Mouse (Mus musculus): ENCODE measurements at regions not wholly inside any gene's neighbourhood (a gene's known extent, or its start where the extent isn't known, plus 50 kb on each side); places are given as distances from the start of the nearest gene placed in this dataset.

DNA sequence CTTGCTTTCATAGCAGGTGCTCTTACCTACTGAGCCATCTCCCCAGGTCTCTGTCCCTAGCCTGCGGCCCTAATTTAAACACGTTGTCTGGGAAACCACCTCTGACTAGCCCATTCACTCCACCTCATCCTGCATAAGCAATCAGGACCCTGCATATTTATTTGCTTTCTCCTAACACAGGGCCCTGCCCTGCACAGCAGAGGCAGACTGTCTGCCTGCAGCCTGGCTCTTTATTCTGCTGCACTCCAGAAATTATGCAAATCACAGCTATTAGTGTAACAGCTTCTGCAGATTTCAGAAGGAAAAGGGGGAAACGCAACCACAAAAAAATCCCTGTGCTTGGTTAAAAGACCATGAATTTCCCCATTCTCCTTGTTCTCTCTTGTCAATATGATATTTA lies 505.9 kb upstream of the Vstm2b start:
- TF ChIP-seq POLR2A (IDR thresholded peaks at IDR 0.05; ENCODE audit: low read depth, low read length), result no peak
- no peak for TF ChIP-seq CTCF (IDR thresholded peaks at IDR 0.05; ENCODE audit: extremely low read depth, insufficient read length, insufficient replicate concordance, low read depth, low read length)

Data from small intestine, adult 2 months (tissue).